Mouse (Mus musculus): Measurements from ENCODE around the gene Ammecr1. TPM values are rescaled to one million over a fixed set of nuclear protein-coding genes. Genes with fewer than 3 reads are reported as not detected.

The Ammecr1 gene
- polyA plus RNA-seq, 1 experiment from 2014 or later, result 16.4 TPM

- Histone ChIP-seq H3K27ac (no peak overlapping the region), H3K4me1 (no peaks in the 10 kb centered on the region), H3K9ac (no peak overlapping the region), H3K36me3 (no peaks in the 10 kb centered on the region), H3K4me2 (no peak overlapping the region), H3K27me3 (0 out of 2 replicates have a peak, but pooled peaks cover 4% of the 10 kb centered on the region), H3K9me3 (no peaks in the 10 kb centered on the region), H3K4me3 (no peak overlapping the region)
- 66% methylated on average over 2 of the region's 2 CpGs for WGBS
- no peak for ATAC-seq (ENCODE audit: insufficient number of reproducible peaks, low FRiP score, low TSS enrichment, low read depth)
Observed at GRCm38 (mm10) chrX:142902599-142902998, 63.9 kb downstream of the Ammecr1 start.

GRCm38 (mm10) chrX:142901915-142902314, 64.6 kb downstream of the Ammecr1 start:
- 83% methylated on average over 4 of the region's 4 CpGs for WGBS
- Histone ChIP-seq H3K4me2 (no peak overlapping the region), H3K36me3 (no peaks in the 10 kb centered on the region), H3K9me3 (no peaks in the 10 kb centered on the region), H3K27ac (no peak overlapping the region), H3K4me1 (no peaks in the 10 kb centered on the region), H3K9ac (no peak overlapping the region), H3K27me3 (0 out of 2 replicates have a peak, but pooled peaks cover 4% of the 10 kb centered on the region), H3K4me3 (no peak overlapping the region)
- ATAC-seq (ENCODE audit: insufficient number of reproducible peaks, low FRiP score, low TSS enrichment, low read depth), result no peak

DNA sequence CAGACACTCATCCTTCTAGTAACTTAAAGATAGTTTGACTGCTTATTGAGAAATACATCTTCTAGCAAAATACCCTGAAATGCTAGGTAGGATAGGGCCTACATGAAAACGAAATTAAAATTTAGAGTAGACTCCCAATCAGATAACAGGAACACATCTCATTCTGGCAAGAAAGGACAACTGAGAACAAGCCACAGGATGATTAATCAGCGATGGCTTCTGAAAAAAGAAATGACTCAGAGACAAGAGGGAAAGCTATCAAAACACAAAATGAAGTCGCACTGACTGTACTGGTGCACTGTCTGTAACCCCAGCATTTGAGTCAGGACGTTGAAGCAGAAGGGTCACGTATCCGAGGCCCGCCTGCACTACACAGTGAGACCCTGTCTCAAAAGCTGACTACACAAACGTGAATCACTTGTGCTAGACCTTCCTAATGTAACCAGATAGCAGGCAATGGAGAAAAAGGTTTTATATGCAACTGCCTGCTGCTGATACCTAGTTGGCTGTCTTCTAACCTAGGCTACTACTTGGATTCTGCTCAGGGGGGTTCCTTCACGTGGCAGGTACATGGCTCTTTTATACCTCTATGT, 68.1 kb downstream of the Ammecr1 start:
- Histone ChIP-seq H3K4me3 (no peak overlapping the region), H3K27ac (no peak overlapping the region), H3K4me1 (no peaks in the 10 kb centered on the region), H3K9ac (no peak overlapping the region), H3K27me3 (0 out of 2 replicates have a peak, but pooled peaks cover 3% of the 10 kb centered on the region), H3K36me3 (no peaks in the 10 kb centered on the region), H3K4me2 (no peak overlapping the region), H3K9me3 (no peaks in the 10 kb centered on the region)
- no peak for ATAC-seq (ENCODE audit: insufficient number of reproducible peaks, low FRiP score, low TSS enrichment, low read depth)
- WGBS, result 86% methylated on average over 9 of the region's 9 CpGs

- H3K9me3 ChIP-seq, result no peaks in the 10 kb centered on the region
- H3K4me3 ChIP-seq, result no peak overlapping the region
- peaks cover 3% of the 10 kb centered on the region; the same call in 1 of the 2 replicates for H3K27me3 ChIP-seq
- H3K4me2 ChIP-seq, result no peak overlapping the region
- no peak for ATAC-seq (ENCODE audit: insufficient number of reproducible peaks, low FRiP score, low TSS enrichment, low read depth)
- 79% methylated on average over 6 of the region's 6 CpGs for WGBS
- no peaks in the 10 kb centered on the region for H3K36me3 ChIP-seq
- no peak overlapping the region for H3K27ac ChIP-seq
- no peak overlapping the region for H3K9ac ChIP-seq
- no peaks in the 10 kb centered on the region for H3K4me1 ChIP-seq
Observed at GRCm38 (mm10) chrX:142897477-142898000, 69.0 kb downstream of the Ammecr1 start.

DNA sequence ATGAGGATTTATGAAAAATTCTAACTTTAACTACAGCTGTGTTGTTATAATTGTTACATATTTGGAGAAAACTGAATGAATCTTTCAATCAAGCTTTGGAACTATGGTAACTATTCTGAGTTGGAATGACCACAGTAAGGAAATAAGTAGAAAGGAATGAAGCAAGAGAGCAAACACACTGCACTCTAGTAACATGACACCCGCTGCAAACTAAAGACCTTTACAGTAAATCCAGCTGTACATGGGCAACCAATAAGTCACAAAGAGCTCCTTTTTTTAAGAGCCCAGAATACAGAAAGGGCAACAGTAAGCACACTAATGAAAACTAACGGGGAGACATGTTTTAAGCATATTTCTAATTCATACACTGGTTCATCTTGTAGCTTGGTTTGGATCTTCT, 71.2 kb downstream of the Ammecr1 start:
- Histone ChIP-seq H3K4me3 (no peak overlapping the region), H3K4me1 (no peaks in the 10 kb centered on the region), H3K4me2 (no peak overlapping the region), H3K27ac (no peak overlapping the region), H3K9me3 (no peaks in the 10 kb centered on the region), H3K9ac (no peak overlapping the region), H3K36me3 (no peaks in the 10 kb centered on the region), H3K27me3 (peaks cover 3% of the 10 kb centered on the region; the same call in 1 of the 2 replicates)
- WGBS, result 37% methylated on average over 2 of the region's 2 CpGs
- ATAC-seq (ENCODE audit: insufficient number of reproducible peaks, low FRiP score, low TSS enrichment, low read depth), result no peak

DNA sequence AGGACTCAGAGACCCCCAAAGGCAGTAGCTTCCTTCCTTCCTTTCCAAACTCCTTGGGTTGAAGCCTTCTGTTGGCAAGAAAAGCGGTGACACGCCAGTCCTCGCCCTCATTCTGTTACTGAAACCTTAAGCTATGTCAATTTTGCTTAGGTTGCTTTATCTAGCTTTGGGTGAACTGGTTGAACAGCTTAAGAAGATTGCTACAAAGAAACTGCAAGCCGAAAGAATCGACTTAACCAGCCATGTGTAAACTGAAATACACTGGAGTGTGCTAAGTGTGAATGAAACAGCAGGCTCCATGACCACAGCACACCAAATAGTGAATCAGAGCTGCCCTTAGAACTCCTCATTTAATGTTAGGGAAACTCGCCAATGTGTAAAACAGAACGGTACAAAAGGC, 80.6 kb downstream of the Ammecr1 start:
- Histone ChIP-seq H3K9me3 (no peaks in the 10 kb centered on the region), H3K4me1 (no peaks in the 10 kb centered on the region), H3K27ac (no peak overlapping the region), H3K4me2 (no peak overlapping the region), H3K36me3 (no peaks in the 10 kb centered on the region), H3K27me3 (peaks cover 10% of the 10 kb centered on the region; the same call in 1 of the 2 replicates), H3K9ac (no peak overlapping the region), H3K4me3 (no peak overlapping the region)
- ATAC-seq (ENCODE audit: insufficient number of reproducible peaks, low FRiP score, low TSS enrichment, low read depth), result no peak
- 85% methylated on average over 7 of the region's 7 CpGs for WGBS

- WGBS, result 83% methylated on average over 4 of the region's 4 CpGs
Observed at GRCm38 (mm10) chrX:142883593-142883992, 82.9 kb downstream of the Ammecr1 start.

GRCm38 (mm10) chrX:142882255-142882654, 84.3 kb downstream of the Ammecr1 start:
- Histone ChIP-seq H3K4me3 (no peak overlapping the region), H3K4me2 (no peak overlapping the region), H3K9me3 (no peaks in the 10 kb centered on the region), H3K4me1 (no peaks in the 10 kb centered on the region), H3K36me3 (no peaks in the 10 kb centered on the region), H3K27ac (no peak overlapping the region), H3K27me3 (peaks cover 6% of the 10 kb centered on the region; the same call in 1 of the 2 replicates), H3K9ac (no peak overlapping the region)
- ATAC-seq (ENCODE audit: insufficient number of reproducible peaks, low FRiP score, low TSS enrichment, low read depth), result no peak
- WGBS, result 84% methylated on average over 5 of the region's 5 CpGs

More at GRCm38 (mm10) chrX:142883593-142883992, 82.9 kb downstream of the Ammecr1 start:
- Histone ChIP-seq H3K4me3 (no peak overlapping the region), H3K36me3 (no peaks in the 10 kb centered on the region), H3K4me2 (no peak overlapping the region), H3K9me3 (no peaks in the 10 kb centered on the region), H3K4me1 (no peaks in the 10 kb centered on the region), H3K27me3 (peaks cover 10% of the 10 kb centered on the region; the same call in 1 of the 2 replicates), H3K9ac (no peak overlapping the region), H3K27ac (no peak overlapping the region)
- no peak for ATAC-seq (ENCODE audit: insufficient number of reproducible peaks, low FRiP score, low TSS enrichment, low read depth)

DNA sequence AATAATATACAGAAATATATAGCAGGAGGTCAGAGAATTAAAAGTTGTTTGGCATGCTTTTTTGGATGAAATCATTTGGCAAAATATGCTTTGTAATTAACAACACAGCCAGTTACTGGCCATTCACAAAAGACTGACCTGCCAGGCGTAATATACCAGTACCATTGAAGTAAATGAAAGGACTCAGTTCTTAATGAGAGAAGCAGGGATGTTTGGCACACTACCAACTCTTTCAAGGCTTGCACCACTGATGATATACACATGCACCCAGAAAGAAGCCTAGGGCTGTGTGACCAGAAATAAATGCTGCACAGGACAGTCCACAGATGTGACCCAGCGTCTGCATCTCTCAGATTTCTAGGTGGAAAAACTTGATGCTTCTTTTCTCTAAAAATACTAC, 96.7 kb downstream of the Ammecr1 start:
- H3K27ac ChIP-seq, result no peak overlapping the region
- no peaks in the 10 kb centered on the region for H3K4me1 ChIP-seq
- WGBS, result 56% methylated on average over 2 of the region's 2 CpGs
- H3K27me3 ChIP-seq, result no peaks in the 10 kb centered on the region
- no peak overlapping the region for H3K9ac ChIP-seq
- H3K36me3 ChIP-seq, result no peaks in the 10 kb centered on the region
- no peak overlapping the region for H3K4me2 ChIP-seq
- no peak for ATAC-seq (ENCODE audit: insufficient number of reproducible peaks, low FRiP score, low TSS enrichment, low read depth)
- no peaks in the 10 kb centered on the region for H3K9me3 ChIP-seq
- H3K4me3 ChIP-seq, result no peak overlapping the region

GRCm38 (mm10) chrX:142848032-142848431, 118.5 kb downstream of the Ammecr1 start:
- Histone ChIP-seq H3K27ac (no peak overlapping the region), H3K27me3 (no peaks in the 10 kb centered on the region), H3K36me3 (no peaks in the 10 kb centered on the region), H3K9ac (no peak overlapping the region), H3K9me3 (no peaks in the 10 kb centered on the region), H3K4me1 (no peaks in the 10 kb centered on the region), H3K4me3 (no peak overlapping the region), H3K4me2 (no peak overlapping the region)
- WGBS, result 85% methylated on average over 9 of the region's 9 CpGs
- no peak for ATAC-seq (ENCODE audit: insufficient number of reproducible peaks, low FRiP score, low TSS enrichment, low read depth)

- H3K4me1 ChIP-seq, result no peaks in the 10 kb centered on the region
- 85% methylated on average over 6 of the region's 6 CpGs for WGBS
- no peaks in the 10 kb centered on the region for H3K27me3 ChIP-seq
- H3K4me2 ChIP-seq, result no peak overlapping the region
- ATAC-seq (ENCODE audit: insufficient number of reproducible peaks, low FRiP score, low TSS enrichment, low read depth), result no peak
- no peak overlapping the region for H3K4me3 ChIP-seq
- no peak overlapping the region for H3K27ac ChIP-seq
- no peaks in the 10 kb centered on the region for H3K9me3 ChIP-seq
- H3K36me3 ChIP-seq, result no peaks in the 10 kb centered on the region
- no peak overlapping the region for H3K9ac ChIP-seq
Observed at GRCm38 (mm10) chrX:142846266-142846665, 120.3 kb downstream of the Ammecr1 start.

GRCm38 (mm10) chrX:142841916-142842315, 124.6 kb downstream of the Ammecr1 start:
- 72% methylated on average over 4 of the region's 4 CpGs for WGBS
- Histone ChIP-seq H3K4me1 (no peaks in the 10 kb centered on the region), H3K27ac (no peak overlapping the region), H3K27me3 (peaks cover 6% of the 10 kb centered on the region; the same call in 1 of the 2 replicates), H3K4me2 (no peak overlapping the region), H3K9ac (no peak overlapping the region), H3K36me3 (no peaks in the 10 kb centered on the region), H3K9me3 (no peaks in the 10 kb centered on the region), H3K4me3 (no peak overlapping the region)
- ATAC-seq (ENCODE audit: insufficient number of reproducible peaks, low FRiP score, low TSS enrichment, low read depth), result no peak

Data from limb, embryonic 15.5 days (tissue).